Mouse (Mus musculus): ENCODE measurements around the gene Cd59b.
"Not testable (repeated sequence)": the region's sequence is repeated elsewhere in the genome, so short reads cannot be mapped to it uniquely, and the experiment has no call there.

DNA sequence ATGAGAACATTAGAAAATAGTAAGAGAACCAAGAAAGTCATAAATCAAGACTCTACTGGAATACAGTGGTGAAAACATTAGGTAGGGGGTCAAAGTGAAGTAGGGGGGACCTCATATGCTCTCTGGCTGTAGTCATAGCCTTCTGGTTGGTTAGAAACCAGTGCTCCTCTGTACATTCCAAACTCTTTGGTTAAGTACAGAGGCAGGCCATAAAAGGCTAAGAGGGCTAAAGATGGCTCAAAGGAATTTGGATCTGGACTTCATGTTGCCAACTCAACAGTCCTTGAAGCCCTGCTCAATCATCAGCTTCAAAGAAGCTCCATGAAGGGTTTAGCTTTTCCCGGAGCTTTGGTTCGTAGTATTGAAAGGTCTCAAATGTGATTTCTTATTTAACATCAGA is 39.4 kb downstream of the Cd59b start:
- not testable (repeated sequence) for TF ChIP-seq CTCF (IDR thresholded peaks at IDR 0.05; ENCODE audit: extremely low read depth, insufficient read depth, insufficient read length, insufficient replicate concordance); POLR2A (IDR thresholded peaks at IDR 0.05; ENCODE audit: low read depth, low read length)

All from spleen, adult 2 months (tissue).